Mouse (Mus musculus): ENCODE data around the gene Aldh3b2. TPM values are rescaled to one million over a fixed set of nuclear protein-coding genes. Genes with fewer than 3 reads are reported as not detected.

The Aldh3b2 gene
- polyA plus RNA-seq, 1 experiment, result 2.6 TPM

- TF ChIP-seq POLR2A (IDR thresholded peaks at IDR 0.05; ENCODE audit: low read depth, low read length), result no peak
- TF ChIP-seq CTCF (conservative IDR thresholded peaks at IDR 0.05; ENCODE audit: insufficient read depth, insufficient read length, low read depth, low read length), result no peak
- H3K27ac ChIP-seq (ENCODE audit: insufficient read depth, low read depth, low read length), result no peak overlapping the region
- peaks cover 2% of the 10 kb centered on the region for H3K36me3 ChIP-seq (ENCODE audit: control insufficient read depth, insufficient read depth, low read length)
- no peaks in the 10 kb centered on the region for H3K27me3 ChIP-seq (replicated peaks; ENCODE audit: control insufficient read depth, insufficient read depth, low read length)
- H3K4me1 ChIP-seq (ENCODE audit: control insufficient read depth, insufficient read depth, low read length), result peaks cover 13% of the 10 kb centered on the region
- 94% methylated on average over 8 of the region's 8 CpGs for WGBS
- DNase-seq, result no peak
- no peak overlapping the region for H3K4me3 ChIP-seq (ENCODE audit: insufficient read depth, low read depth, low read length)
These were observed 33.8 kb downstream of the Aldh3b2 start for GRCm38 (mm10) chr19:4005971-4006370.

- Histone ChIP-seq H3K36me3 (ENCODE audit: control insufficient read depth, insufficient read depth, low read length) (peaks cover 2% of the 10 kb centered on the region), H3K4me3 (ENCODE audit: insufficient read depth, low read depth, low read length) (no peak overlapping the region), H3K4me1 (ENCODE audit: control insufficient read depth, insufficient read depth, low read length) (peaks cover 8% of the 10 kb centered on the region; the same call in 1 of the 2 replicates), H3K27me3 (replicated peaks; ENCODE audit: control insufficient read depth, insufficient read depth, low read length) (no peaks in the 10 kb centered on the region), H3K27ac (ENCODE audit: insufficient read depth, low read depth, low read length) (no peak overlapping the region)
- no peak for DNase-seq
- no peak for TF ChIP-seq CTCF (conservative IDR thresholded peaks at IDR 0.05; ENCODE audit: insufficient read depth, insufficient read length, low read depth, low read length)
- no peak for TF ChIP-seq POLR2A (IDR thresholded peaks at IDR 0.05; ENCODE audit: low read depth, low read length)
- WGBS, result 97% methylated on average over 5 of the region's 5 CpGs
These were observed 39.0 kb downstream of the Aldh3b2 start for GRCm38 (mm10) chr19:4011086-4011485.

GRCm38 (mm10) chr19:4012432-4013022 is 40.4 kb downstream of the Aldh3b2 start, which contains the start of gene Ndufv1:
Gene Ndufv1, minus strand, starts transcription at chr19:4012806.
- Histone ChIP-seq H3K27ac (ENCODE audit: insufficient read depth, low read depth, low read length) (peak within 1 kb of the TSS; percentile 62), H3K36me3 (ENCODE audit: control insufficient read depth, insufficient read depth, low read length) (peaks cover 2% of the 10 kb centered on the region), H3K4me3 (ENCODE audit: insufficient read depth, low read depth, low read length) (peak within 1 kb of the TSS; percentile 64), H3K4me1 (ENCODE audit: control insufficient read depth, insufficient read depth, low read length) (peaks cover 8% of the 10 kb centered on the region; the same call in 1 of the 2 replicates), H3K27me3 (replicated peaks; ENCODE audit: control insufficient read depth, insufficient read depth, low read length) (no peaks in the 10 kb centered on the region)
- WGBS, result under 1% methylated on average over 45 of the region's 45 CpGs
- peak; percentile 94 for TF ChIP-seq CTCF (conservative IDR thresholded peaks at IDR 0.05; ENCODE audit: insufficient read depth, insufficient read length, low read depth, low read length)
- peak; percentile 59 for TF ChIP-seq POLR2A (IDR thresholded peaks at IDR 0.05; ENCODE audit: low read depth, low read length)
- peak; percentile 99 for DNase-seq

GRCm38 (mm10) chr19:4013066-4013465 is 40.9 kb downstream of the Aldh3b2 start:
- no peak for TF ChIP-seq CTCF (conservative IDR thresholded peaks at IDR 0.05; ENCODE audit: insufficient read depth, insufficient read length, low read depth, low read length)
- TF ChIP-seq POLR2A (IDR thresholded peaks at IDR 0.05; ENCODE audit: low read depth, low read length), result no peak
- 21% methylated on average over 9 of the region's 9 CpGs for WGBS
- Histone ChIP-seq H3K27ac (ENCODE audit: insufficient read depth, low read depth, low read length) (peak overlapping the region; percentile 18; the same call in 1 of the 2 replicates), H3K4me1 (ENCODE audit: control insufficient read depth, insufficient read depth, low read length) (peaks cover 8% of the 10 kb centered on the region; the same call in 1 of the 2 replicates), H3K36me3 (ENCODE audit: control insufficient read depth, insufficient read depth, low read length) (peaks cover 2% of the 10 kb centered on the region), H3K27me3 (replicated peaks; ENCODE audit: control insufficient read depth, insufficient read depth, low read length) (no peaks in the 10 kb centered on the region), H3K4me3 (ENCODE audit: insufficient read depth, low read depth, low read length) (peak overlapping the region; percentile 45)
- no peak for DNase-seq

- Histone ChIP-seq H3K4me1 (ENCODE audit: control insufficient read depth, insufficient read depth, low read length) (peaks cover 8% of the 10 kb centered on the region; the same call in 1 of the 2 replicates), H3K36me3 (ENCODE audit: control insufficient read depth, insufficient read depth, low read length) (no peaks in the 10 kb centered on the region), H3K4me3 (ENCODE audit: insufficient read depth, low read depth, low read length) (no peak overlapping the region), H3K27me3 (replicated peaks; ENCODE audit: control insufficient read depth, insufficient read depth, low read length) (no peaks in the 10 kb centered on the region), H3K27ac (ENCODE audit: insufficient read depth, low read depth, low read length) (no peak overlapping the region)
- TF ChIP-seq POLR2A (IDR thresholded peaks at IDR 0.05; ENCODE audit: low read depth, low read length), result no peak
- TF ChIP-seq CTCF (conservative IDR thresholded peaks at IDR 0.05; ENCODE audit: insufficient read depth, insufficient read length, low read depth, low read length), result no peak
- DNase-seq, result no peak
These were observed 42.7 kb downstream of the Aldh3b2 start for GRCm38 (mm10) chr19:4014802-4015201.

GRCm38 (mm10) chr19:4015635-4016034 is 43.5 kb downstream of the Aldh3b2 start:
- no peaks in the 10 kb centered on the region for H3K36me3 ChIP-seq (ENCODE audit: control insufficient read depth, insufficient read depth, low read length)
- H3K27ac ChIP-seq (ENCODE audit: insufficient read depth, low read depth, low read length), result no peak overlapping the region
- TF ChIP-seq CTCF (conservative IDR thresholded peaks at IDR 0.05; ENCODE audit: insufficient read depth, insufficient read length, low read depth, low read length) (no peak), POLR2A (IDR thresholded peaks at IDR 0.05; ENCODE audit: low read depth, low read length) (no peak)
- no peak overlapping the region for H3K4me3 ChIP-seq (ENCODE audit: insufficient read depth, low read depth, low read length)
- peaks cover 8% of the 10 kb centered on the region; the same call in 1 of the 2 replicates for H3K4me1 ChIP-seq (ENCODE audit: control insufficient read depth, insufficient read depth, low read length)
- 86% methylated on average over 5 of the region's 5 CpGs for WGBS
- H3K27me3 ChIP-seq (replicated peaks; ENCODE audit: control insufficient read depth, insufficient read depth, low read length), result no peaks in the 10 kb centered on the region
- DNase-seq, result no peak

- no peaks in the 10 kb centered on the region for H3K36me3 ChIP-seq (ENCODE audit: control insufficient read depth, insufficient read depth, low read length)
- WGBS, result 77% methylated on average over 10 of the region's 10 CpGs
- no peak for TF ChIP-seq CTCF (conservative IDR thresholded peaks at IDR 0.05; ENCODE audit: insufficient read depth, insufficient read length, low read depth, low read length)
- TF ChIP-seq POLR2A (IDR thresholded peaks at IDR 0.05; ENCODE audit: low read depth, low read length), result no peak
- H3K27ac ChIP-seq (ENCODE audit: insufficient read depth, low read depth, low read length), result no peak overlapping the region
- DNase-seq, result no peak
- no peaks in the 10 kb centered on the region for H3K27me3 ChIP-seq (replicated peaks; ENCODE audit: control insufficient read depth, insufficient read depth, low read length)
- no peak overlapping the region for H3K4me3 ChIP-seq (ENCODE audit: insufficient read depth, low read depth, low read length)
- H3K4me1 ChIP-seq (ENCODE audit: control insufficient read depth, insufficient read depth, low read length), result peaks cover 1% of the 10 kb centered on the region; the same call in 1 of the 2 replicates
These were observed 45.9 kb downstream of the Aldh3b2 start for GRCm38 (mm10) chr19:4017921-4018587.

All from kidney, adult 2 months (tissue).